In the genomic region with DNA sequence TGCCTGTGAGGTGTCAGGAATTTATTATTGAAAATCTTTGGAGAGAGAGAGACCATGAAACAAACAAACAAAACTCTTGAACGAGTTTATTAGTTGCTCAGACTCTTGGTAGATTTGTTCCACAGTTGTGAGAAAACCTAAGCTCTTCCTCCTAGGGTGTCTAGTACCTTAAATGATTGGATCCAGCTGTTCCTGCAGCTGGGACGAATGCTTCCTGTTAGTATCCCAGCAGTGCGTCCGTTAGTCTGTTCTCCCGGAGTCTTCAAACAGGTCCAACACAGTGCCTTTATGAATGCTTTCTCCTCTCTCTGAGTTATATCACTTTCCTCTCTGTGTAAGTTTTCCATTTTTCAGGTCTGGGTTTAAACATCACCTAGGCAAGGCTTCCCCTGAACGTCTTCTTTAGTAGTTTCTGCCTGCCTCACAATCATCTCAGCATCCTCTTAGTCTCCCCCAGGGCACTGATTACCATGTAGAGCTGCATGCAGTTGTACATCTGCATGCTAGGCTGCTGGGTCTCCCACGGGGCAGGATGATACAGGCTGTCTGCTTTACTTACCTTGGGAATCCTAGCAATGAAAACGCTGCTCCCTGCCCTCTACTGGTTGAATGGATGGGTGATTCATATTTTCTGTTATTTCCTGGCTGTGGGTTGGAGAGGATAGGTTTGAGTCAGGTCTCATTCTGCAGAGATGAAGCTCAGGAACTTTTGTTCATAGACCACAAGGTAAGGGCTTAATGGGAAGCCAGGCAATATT, we compare ENCODE assay signal across 11 mouse cellular contexts.
DNase-seq lines count a peak whose midpoint lies in the region.
"Had no signal": no experiment of that assay in that cellular context is flagged by ENCODE, and none has a peak within 500 bp of the region (broad histone marks: within the 10 kb centered on the region; RNA-seq: fewer than 3 reads in every experiment).

No protein-coding gene starts in this region.

- H3K27ac ChIP-seq in limb, embryonic 10.5 days = peak overlapping the region; percentile 64
- H3K27ac ChIP-seq: midbrain, embryonic 12.5 days; stomach, embryonic 15.5 days had no signal

- no peak overlapping the region for H3K4me3 ChIP-seq in limb, embryonic 10.5 days
- H3K4me3 ChIP-seq: midbrain, embryonic 12.5 days; stomach, embryonic 15.5 days had no signal

- WGBS in limb, embryonic 10.5 days = 23% methylated on average over 8 of the region's 8 CpGs

- H3K27me3 ChIP-seq in limb, embryonic 10.5 days (ENCODE audit: low read depth, poor library complexity, severe bottlenecking) = no peaks in the 10 kb centered on the region
- H3K27me3 ChIP-seq: midbrain, embryonic 12.5 days; stomach, embryonic 15.5 days had no signal

- no peaks in the 10 kb centered on the region for H3K36me3 ChIP-seq in limb, embryonic 10.5 days
- H3K36me3 ChIP-seq: midbrain, embryonic 12.5 days; stomach, embryonic 15.5 days had no signal

- peak; percentile 51 for DNase-seq in embryo, embryonic 10 days (ENCODE audit: low spot score)
- no peak for DNase-seq in embryo, embryonic 9.5 days (ENCODE audit: extremely low spot score)
- peak; percentile 21 for DNase-seq in kidney, postnatal 10 days
- no peak for DNase-seq in kidney, postnatal 36 days
- DNase-seq in brain, adult 2 months (ENCODE audit: low read depth, low spot score) = peak; percentile 65
- no peak for DNase-seq in limb, embryonic 10.5 days (ENCODE audit: low spot score)
- no peak for DNase-seq in cerebellum, adult 11 months
- DNase-seq in liver = no peak
- DNase-seq: B cell, adult 2 months had no signal

- no peaks in the 10 kb centered on the region for H3K9me3 ChIP-seq in limb, embryonic 10.5 days (replicated peaks)
- H3K9me3 ChIP-seq: midbrain, embryonic 12.5 days; stomach, embryonic 15.5 days had no signal

- H3K4me1 ChIP-seq in limb, embryonic 10.5 days = peaks cover 58% of the 10 kb centered on the region

Comparison
In these comparisons a context has a peak if more than half of its experiments do, and no peak if none do; other contexts are left out.
1. DNase-seq: peak in embryo, embryonic 10 days (single experiment), kidney, postnatal 10 days (single experiment) and brain, adult 2 months (single experiment); none in embryo, embryonic 9.5 days (single experiment), kidney, postnatal 36 days (0 of 2), limb, embryonic 10.5 days (single experiment), cerebellum, adult 11 months (single experiment) and liver (single experiment).